Mouse (Mus musculus) gastrocnemius, postnatal 36 days (tissue): ENCODE data around the gene Ffar1. TPM values are rescaled to one million over a fixed set of nuclear protein-coding genes. Genes with fewer than 3 reads are reported as not detected.

Experiments
- DNase-seq, 2 experiments: peaks; one replicate each; pipeline ENCODE4 v3.0.0; 2022
- intact Hi-C: fragments of 180-260 bp; cut with DNase I; formaldehyde crosslinking; loops from one replicate; pipeline ENCODE4 v1.15.1; 2025
- total RNA-seq, 2 experiments: library from RNA; stranded (reverse); gene quantifications; 2 replicates each; pipeline ENCODE4 v1.2.3; 2021

The Ffar1 gene
- total RNA-seq, 2 experiments from 2014 or later = not detected

DNA sequence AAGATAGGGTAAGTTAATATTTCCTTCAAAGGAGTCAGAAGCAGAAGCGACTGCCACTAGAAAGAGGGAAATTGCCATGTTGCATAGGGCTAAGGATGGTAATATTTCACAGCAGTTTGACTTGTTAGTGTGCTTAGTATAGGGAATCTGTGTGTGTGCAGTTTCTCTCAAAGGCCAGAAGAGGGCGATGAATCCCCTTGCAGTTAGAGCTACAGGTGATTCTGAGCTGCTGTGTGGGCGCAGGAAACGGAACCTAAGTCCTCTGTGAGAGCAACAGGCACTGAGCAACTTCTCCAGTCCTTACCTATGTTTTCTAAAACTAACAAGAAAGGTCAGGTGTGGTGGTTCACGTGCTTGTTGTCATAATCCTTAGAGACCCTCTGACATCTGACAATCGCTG, 51.0 kb downstream of the Ffar1 start:
- intact Hi-C loops = no loop called here
- DNase-seq = no peak

Other genes starting within 250 kb of the Ffar1 start
- not detected for gene Upk1a, start 248.7 kb downstream of the Ffar1 start, total RNA-seq
- 1,000 to 10,000 TPM; 1,738 to 1,902 TPM for gene Cox6b1, start 235.4 kb downstream of the Ffar1 start, total RNA-seq
- gene Etv2, start 225.7 kb downstream of the Ffar1 start, total RNA-seq = not detected
- 10 to 100 TPM; 35.7 to 38.1 TPM for gene Rbm42, start 211.2 kb downstream of the Ffar1 start, total RNA-seq
- gene Haus5, start 196.6 kb downstream of the Ffar1 start, total RNA-seq = 1 to 10 TPM; 2.9 to 3.2 TPM
- 1 to 10 TPM; 2.5 to 2.7 TPM for gene Pmis2, start 190.0 kb downstream of the Ffar1 start, total RNA-seq
- gene 2200002J24Rik, start 162.6 kb downstream of the Ffar1 start, total RNA-seq = not detected
- gene Atp4a, start 149.4 kb downstream of the Ffar1 start, total RNA-seq = under 1 TPM; 0.27 to 0.28 TPM
- gene Tmem147, start 132.0 kb downstream of the Ffar1 start, total RNA-seq = 100 to 1,000 TPM; 251 to 273 TPM
- gene Gapdhs, start 117.9 kb downstream of the Ffar1 start, total RNA-seq = not detected
- 1 to 10 TPM; 1.7 to 3.9 TPM for gene Sbsn, start 110.1 kb downstream of the Ffar1 start, total RNA-seq
- under 1 TPM in 1 of 2 experiments, not detected in 1; 0.56 TPM for gene Dmkn, start 97.8 kb downstream of the Ffar1 start, total RNA-seq
- not detected for gene Krtdap, start 73.7 kb downstream of the Ffar1 start, total RNA-seq
- under 1 TPM in 1 of 2 experiments, not detected in 1; 0.35 TPM for gene Ffar2, start 37.8 kb downstream of the Ffar1 start, total RNA-seq
- not detected for gene Ffar3, start 5.4 kb downstream of the Ffar1 start, total RNA-seq
- not detected for gene Cd22, start 18.8 kb upstream of the Ffar1 start, total RNA-seq
- gene Mag, start 53.3 kb upstream of the Ffar1 start, total RNA-seq = 1 to 10 TPM in 1 of 2 experiments, under 1 TPM in 1; 0.41 to 1.0 TPM
- not detected for gene Hamp2, start 63.1 kb upstream of the Ffar1 start, total RNA-seq
- gene Hamp, start 82.5 kb upstream of the Ffar1 start, total RNA-seq = not detected
- 10 to 100 TPM; 74.5 to 80.7 TPM for gene Usf2, start 95.2 kb upstream of the Ffar1 start, total RNA-seq
- gene Lsr, start 111.9 kb upstream of the Ffar1 start, total RNA-seq = under 1 TPM in 1 of 2 experiments, not detected in 1; 0.49 TPM
- not detected for gene Fam187b, start 112.2 kb upstream of the Ffar1 start, total RNA-seq
- 10 to 100 TPM in 1 of 2 experiments, 1 to 10 TPM in 1; 9.6 to 11.3 TPM for gene Fxyd5, start 180.9 kb upstream of the Ffar1 start, total RNA-seq
- 1 to 10 TPM; 1.7 to 1.8 TPM for gene Fxyd7, start 189.9 kb upstream of the Ffar1 start, total RNA-seq
- gene Fxyd1, start 195.6 kb upstream of the Ffar1 start, total RNA-seq = 1,000 to 10,000 TPM in 1 of 2 experiments, 100 to 1,000 TPM in 1; 991 to 1,156 TPM
- gene Lgi4, start 197.8 kb upstream of the Ffar1 start, total RNA-seq = 1 to 10 TPM; 2.5 to 4.4 TPM
- under 1 TPM; 0.77 to 0.96 TPM for gene Fxyd3, start 215.1 kb upstream of the Ffar1 start, total RNA-seq